Mouse (Mus musculus) urinary bladder, postnatal 10 days (tissue): Measurements from ENCODE around the gene Spem1.

Source experiments
- DNase-seq: peaks from one replicate; pipeline ENCODE4 v3.0.0; 2022; ENCODE audit warnings: low spot score

Gene Spem1

DNA sequence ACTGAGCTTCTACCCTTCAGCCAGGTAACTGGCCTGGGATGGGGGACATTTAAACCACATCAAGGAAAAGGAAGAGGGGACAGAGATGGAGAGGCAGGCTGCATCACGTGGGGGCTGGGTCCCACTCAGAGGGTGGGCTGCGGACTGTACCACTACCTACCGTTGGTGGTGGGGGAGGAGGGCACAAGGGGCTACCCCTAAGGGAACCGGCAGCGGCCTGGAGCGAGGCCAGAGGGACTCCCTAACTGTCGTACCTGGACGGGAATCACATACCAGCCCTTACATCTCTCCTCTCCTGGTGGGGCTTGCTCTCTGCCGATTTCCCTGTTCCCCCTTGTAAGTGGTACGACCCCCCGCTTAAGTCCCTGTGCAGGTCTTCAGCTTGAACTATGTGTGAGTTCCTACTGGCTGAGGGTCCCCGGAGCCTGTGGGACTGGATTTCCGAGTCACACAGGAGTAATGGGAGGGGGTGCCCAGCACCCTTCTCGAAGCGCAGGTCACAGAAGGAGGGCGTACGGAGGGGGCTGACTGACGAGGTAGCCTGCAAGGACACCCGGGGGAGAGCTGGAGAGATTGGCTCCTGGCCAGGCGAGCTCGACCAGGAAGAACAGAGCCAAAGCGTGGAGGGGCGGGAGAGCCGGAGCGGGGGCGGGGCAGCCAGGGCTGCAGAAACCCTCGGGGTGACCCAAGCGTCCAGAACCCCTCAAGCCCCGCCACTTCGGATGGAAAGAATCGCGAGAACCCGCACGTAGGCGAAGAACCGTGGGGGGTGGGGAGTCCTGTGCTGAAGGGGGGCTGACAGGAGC lies 21.4 kb downstream of the Spem1 start:
- no peak for DNase-seq

DNA sequence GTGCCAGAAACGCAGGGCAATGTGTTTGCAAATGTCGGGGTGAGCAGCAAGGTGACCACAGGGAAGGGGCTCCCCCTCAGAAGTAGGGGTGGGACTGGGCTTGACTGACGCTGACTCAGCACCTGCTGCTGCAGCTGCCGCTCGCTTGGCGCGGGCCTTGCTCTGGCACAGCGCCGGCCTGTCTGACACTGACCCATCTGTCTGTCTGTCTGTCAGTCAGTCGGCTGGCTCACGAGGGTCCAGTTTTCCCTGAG lies 21.9 kb downstream of the Spem1 start:
- no peak for DNase-seq

DNA sequence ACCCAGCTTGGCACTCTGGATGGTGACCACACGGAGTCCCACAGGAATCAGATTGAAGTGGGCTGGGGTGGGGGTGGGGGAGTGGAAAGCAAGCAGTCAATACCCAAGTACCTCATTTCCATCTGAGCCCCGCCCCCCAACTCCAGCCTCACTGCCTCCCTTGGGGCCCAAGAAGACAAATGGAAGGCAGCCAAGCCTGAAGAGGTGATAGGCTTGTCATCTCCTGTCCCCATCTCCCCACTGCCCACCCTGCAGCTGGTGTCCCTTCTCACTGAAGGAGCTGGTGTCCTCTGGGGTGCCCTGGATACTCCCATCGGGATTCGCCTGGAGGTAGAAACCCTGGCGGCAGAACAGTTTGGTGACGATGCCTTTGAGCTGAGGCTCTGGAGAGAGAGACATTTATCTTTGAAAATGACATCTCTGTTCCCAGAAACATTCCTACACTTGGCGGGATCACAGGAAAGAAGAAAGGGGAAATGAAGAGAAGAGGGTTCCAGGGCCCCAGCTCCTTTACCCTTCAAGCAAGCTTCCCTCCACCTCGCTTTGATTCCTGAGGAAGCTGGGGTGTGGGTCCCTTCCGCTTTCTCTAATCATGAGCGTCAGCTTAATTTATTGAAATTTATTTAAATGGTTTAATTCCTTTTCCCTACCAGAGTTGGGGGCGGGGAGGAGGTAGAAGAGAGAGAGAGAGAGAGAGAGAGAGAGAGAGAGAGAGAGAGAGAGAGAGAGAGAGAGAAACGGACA lies 22.4 kb downstream of the Spem1 start:
- no peak for DNase-seq

DNA sequence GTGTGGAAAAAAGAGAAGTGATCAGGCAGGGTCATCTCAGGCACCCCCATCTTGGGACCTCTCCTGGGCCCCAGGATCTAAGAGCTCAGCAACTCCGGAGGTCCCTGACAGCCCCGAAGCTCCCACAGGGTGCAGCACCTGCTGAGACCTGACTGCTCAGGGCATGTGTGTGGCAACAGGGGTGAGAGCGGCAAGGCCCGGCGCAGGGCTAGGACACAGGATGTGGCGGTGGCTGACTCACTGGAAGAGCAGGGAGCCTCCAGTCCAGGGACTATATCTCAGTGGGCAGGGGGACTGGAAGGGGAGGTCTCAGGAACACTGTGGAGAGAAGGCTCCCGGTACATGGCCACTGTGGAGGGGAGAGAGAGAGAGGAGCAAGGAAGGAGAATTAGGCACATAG lies 24.1 kb downstream of the Spem1 start:
- no peak for DNase-seq

DNA sequence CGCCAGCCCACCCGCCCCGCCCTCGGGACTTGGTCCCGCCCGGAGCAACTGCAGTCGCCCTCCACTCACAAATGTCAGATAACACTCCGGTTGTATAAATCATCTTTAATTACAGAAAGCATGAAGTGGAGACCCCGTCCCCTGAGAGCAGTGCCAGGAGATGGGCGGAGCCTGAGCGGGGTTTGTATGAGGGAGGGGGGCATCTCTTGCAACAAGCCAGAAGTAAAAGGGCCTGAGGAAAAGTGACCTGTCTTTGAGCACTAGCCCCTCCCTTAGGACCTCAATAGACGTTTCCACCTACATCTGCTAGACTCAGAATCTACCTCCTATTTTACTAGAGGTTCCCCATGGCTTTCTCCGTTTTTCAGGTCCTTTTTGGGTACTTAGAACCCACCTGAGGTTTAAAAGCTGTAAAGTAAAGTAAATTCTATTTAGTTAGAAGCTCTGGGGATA lies 26.0 kb downstream of the Spem1 start:
- DNase-seq: no peak

DNA sequence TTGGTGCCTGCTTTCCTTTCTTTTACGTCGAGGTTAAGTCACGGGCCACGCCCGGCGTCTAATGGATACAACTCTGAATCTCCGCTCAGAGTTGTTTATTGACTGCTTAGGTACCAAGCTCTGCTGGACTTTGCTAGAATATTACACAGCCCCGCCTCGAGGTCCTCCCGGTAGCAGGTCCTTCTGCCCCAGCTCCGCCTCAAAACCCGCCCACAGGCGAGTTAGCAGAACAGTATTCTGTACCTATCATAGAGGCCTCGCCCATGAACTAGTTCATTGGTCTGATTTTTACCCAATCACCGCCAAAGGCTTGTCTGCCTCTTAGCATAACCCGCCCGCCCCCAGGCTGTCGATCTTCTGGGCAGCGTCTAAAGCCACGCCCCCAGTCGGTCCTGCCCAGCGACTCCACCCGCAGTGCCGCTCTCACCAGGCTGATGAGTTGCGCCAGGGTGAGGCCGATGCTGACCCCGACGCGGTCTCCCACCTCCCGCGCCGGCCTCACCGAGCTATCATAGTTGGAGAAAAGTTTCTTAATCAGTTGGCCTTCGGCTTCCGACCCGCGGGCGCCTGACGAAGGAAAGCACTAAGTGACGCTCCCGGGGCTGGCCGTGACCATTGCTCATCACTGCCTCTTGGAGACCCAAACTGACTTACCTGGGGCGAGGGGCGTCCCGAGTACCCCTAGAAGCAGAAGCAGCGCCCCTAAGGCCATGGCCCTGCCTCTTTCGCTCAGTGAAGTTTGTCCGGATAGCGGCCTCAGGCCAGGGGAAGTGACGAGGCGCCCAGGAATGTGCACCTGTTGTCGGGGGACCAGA lies 26.6 kb downstream of the Spem1 start, which contains the start of gene Chrnb1:
Gene Chrnb1, minus strand, starts transcription at position 776 of the 815 bp plus-strand sequence.
- DNase-seq: peak; percentile 78

DNA sequence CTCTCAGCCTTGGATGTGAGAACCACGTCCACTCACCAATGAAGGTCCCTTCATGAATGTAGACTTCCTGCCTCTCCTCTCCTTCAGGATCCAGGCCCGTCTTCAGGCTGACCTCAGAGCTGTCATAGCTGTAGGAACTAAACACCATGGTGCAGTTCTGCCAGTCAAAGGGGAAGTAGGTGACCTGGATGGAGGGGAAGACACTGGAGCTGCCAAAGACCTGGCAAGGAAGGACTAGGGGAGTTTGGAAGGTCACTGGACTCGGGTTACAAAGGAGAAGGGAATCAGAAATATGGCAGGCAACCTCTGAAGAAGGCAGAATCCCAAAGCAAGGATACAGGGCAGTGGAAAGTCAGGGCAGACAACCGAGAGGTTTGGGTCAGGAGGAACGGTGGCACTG lies 28.6 kb downstream of the Spem1 start:
- DNase-seq: no peak

DNA sequence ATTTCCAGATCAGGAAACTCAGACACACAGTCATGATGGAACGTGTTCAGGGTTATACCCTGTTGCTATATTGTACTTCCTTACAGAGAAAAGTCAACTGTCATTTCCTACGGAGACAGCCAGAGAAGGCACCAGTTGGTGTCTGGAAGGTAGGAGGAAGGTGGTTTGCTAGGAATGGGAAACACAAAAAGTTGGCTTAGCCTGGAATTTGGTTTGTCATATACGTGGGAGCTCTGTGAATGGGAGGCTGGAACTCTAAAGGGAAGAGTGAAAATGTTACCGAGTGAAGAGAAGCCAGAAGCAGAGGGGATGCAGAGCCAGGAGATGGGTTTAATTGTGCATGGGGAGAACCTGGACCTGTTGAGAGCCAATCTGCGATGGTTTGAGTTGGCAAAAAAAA lies 30.6 kb downstream of the Spem1 start:
- DNase-seq: no peak

DNA sequence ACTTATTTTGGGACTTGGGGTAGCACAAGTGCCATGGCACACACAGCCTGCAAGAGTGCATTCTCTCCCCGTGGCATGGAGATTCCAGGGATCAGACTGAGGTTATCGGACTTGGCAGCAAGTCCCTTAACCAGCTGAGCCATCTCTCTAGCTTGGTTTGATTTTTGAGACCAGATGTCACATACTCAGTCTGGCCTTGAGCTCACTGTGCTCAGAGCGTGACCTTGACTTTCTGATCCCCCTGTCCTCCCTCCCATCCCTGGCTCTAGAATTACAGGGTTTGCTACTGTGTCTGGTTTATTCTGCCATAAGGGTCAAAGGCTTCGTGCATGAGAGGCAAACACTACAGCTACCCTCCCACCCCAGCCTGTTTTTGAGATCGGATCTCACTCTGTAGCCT lies 32.5 kb downstream of the Spem1 start:
- no peak for DNase-seq

DNA sequence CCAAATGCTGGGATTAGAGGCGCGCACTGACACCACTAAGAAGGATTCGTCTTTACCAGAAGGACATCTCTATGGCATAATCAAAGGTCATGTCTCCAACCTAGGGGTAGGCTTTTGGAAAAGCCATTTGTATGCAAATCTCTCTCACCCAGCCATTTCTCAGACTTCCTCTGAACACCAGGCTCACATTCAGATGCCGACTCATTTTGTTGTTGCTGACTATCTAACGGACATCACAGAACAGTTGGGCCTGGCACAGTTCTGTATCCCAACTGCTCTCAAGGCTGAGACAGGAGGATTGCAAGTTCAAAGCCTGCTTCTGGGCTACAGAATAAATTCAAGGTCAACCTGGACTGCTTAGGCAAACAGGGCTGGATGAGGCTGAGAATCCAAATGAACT lies 34.7 kb downstream of the Spem1 start:
- DNase-seq: no peak

DNA sequence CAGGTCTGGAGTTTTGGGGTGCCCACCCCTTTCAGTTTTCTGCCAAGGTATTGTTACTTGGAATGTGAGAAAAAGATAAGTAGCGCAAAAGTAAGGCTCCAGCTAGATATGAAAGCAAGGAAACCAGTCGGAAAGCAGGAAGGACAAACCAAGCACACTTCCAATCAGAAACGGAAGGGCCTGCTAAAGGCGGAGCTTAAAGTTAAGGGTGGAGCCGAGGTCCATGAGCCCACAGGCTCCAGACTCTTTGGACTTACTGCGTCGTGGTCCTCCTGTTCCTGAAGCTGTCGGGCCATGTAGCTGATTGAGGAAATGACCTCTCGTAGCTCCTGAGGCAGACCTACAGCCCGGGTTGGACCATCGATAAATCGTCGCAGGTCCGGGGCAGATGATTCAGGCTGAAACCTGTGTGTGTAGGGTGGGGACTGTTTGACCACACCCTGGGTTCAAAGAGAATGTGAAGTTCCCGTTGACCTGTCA lies 37.1 kb downstream of the Spem1 start:
- no peak for DNase-seq

DNA sequence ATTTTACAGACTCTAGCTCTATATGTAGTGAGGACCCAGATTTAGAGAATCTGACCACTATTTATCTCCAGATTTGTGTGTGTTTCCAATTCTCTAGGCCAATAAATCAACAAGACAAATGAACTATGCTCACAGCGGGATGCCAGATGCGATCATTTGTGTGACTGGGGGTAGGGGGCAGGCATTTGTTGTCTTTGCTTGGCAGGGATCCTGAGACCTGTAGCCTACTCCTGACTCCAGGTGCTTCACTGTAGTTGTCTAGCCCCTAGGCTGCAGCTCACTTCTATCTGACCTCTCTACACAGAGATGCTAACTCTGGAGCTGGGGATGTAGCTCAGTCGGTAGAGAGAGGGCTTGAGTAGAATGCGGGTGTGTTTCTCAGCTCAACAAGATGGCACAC lies 40.2 kb downstream of the Spem1 start:
- no peak for DNase-seq

DNA sequence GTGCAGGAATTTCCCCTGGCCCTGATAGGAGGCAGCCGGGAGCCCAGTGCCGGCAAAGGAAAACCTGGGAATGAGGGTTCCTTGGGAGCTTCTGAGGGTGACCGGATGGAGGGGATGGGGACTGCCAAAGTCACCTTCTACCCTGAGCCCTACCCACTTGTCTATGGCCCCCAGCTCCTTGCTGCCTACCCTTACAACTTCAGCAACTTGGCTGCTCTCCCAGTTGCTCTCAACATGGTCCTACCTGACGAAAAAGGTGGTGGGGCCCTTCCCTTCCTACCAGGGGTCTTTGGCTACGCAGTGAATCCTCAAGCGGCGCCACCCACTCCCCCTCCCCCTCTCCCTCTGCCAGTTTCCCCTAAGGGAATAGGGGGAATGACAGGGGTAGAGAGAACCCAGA lies 43.0 kb downstream of the Spem1 start:
- no peak for DNase-seq

DNA sequence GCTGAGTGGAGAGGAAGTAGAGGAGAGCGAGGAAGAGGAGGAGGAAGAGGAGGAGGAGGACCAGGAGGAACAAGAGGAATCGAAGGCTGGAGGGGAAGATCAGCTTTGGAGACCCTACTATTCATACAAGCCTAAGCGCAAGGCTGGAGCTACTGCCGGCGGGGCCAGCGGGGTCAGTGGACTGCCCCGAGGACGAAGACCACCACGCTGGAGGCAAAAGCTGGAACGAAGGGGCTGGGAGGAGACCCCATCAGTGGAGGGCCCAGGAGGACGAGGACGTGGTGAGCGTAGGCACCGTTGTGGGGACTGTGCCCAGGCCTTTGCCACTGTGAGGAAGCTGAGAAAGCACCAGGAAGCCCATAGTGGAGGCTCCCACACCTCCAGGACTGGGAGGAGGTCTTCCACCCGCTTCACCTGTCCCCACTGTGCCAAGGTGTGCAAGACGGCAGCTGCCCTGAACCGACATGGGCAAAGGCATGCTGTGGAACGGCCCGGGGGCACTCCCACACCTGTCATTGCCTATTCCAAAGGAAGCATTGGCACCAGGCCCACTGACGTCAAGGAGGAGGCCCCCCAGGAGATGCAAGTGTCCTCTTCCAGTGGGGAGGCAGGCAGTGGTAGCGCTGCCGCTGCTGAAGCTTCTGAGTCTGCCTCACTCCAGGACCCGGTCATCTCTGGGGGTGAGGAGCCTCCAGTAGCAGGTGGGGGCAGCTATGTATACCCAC lies 43.6 kb downstream of the Spem1 start:
- no peak for DNase-seq

DNA sequence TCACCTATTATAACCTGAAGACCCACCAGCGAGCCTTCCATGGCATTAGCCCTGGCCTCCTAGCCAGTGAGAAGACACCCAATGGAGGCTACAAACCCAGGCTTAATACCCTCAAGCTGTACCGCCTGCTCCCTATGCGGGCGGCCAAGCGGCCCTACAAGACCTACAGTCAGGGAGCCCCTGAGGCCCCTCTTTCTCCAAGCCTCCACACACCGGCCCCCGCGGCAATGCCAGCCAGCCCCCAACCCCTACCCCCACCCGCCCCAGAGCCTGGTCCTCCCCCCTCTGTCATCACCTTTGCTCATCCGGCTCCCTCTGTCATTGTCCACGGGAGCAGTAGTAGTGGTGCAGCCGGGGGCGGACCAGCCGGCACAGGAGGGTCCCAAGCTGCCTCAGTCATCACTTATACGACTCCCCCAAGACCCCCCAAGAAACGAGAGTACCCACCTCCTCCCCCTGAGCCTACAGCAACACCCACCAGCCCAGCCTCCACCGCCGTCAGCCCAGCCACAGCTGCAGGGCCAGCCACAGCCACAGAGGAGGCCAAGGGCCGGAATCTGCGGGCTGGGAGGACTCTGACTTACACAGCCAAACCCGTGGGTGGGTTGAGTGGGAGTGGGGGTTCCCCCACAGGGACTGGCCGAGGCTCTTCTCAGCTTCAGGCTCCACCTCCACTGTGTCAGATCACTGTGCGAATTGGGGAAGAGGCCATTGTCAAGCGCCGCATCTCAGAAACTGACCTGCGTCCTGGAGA lies 44.3 kb downstream of the Spem1 start:
- no peak for DNase-seq

DNA sequence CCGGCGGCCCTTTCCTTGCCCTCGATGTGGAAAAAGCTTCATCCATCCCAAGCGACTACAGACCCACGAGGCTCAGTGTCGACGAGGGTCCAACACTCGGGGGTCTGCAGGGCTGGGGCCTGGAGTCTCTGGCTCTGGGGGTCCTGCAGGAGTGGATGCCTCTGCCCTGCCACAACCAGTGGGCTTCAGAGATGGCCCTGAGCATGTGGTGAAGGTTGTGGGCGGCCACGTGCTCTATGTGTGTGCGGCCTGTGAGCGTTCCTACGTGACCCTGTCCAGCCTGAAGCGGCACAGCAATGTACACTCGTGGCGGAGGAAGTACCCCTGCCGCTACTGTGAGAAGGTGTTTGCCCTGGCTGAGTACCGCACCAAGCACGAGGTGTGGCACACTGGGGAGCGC lies 45.5 kb downstream of the Spem1 start:
- no peak for DNase-seq

DNA sequence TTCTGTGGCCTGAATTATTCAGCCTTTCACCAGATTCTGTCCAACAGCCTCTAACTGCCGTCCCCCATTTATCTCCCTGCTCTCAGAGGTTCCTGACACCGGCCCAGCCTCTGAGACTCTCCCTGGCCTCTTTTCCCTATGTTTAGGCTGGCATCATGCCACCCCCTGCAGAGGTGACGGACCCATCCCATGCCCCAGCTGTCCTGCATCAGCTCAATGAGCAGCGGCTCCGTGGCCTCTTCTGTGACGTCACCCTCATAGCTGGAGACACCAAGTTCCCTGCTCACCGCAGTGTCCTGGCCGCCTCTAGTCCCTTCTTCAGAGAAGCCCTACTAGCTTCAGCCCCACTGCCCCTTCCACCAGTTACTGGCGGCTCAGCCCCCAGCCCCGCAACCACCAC lies 46.3 kb downstream of the Spem1 start:
- DNase-seq: no peak

DNA sequence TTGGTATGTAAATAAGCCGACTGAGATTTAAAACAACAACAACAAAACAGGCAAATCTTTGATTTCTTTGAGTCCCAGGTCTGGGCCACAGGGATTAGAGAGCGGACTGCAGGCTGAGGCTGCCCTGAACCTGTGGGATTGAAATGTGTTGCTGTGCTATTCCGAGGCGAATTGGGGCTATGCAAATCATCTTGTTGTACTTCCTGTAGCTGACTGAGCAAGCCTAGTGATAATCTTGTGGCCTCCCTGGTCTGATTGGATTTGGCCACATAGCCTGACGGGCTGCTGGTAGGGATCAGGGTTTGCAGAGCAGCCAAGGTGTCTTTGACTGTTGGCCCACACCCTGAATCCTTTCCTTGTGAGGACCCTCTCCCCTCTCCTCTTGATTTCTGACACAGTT lies 47.0 kb downstream of the Spem1 start:
- DNase-seq: no peak
